Mouse (Mus musculus) lung, adult 2 months (tissue): ENCODE data around the gene Specc1l.

ENCODE experiments used
- CTCF ChIP-seq: fragments of 200-500 bp; IDR thresholded peaks from 2 replicates; pipeline ENCODE4 v1.5.1; 2011; ENCODE audit warnings: mild to moderate bottlenecking, low read length, control low read depth; ENCODE audit not compliant: insufficient read depth
- POLR2A ChIP-seq: fragments of 200-500 bp; IDR thresholded peaks from 2 replicates; pipeline ENCODE4 v1.6.1; 2011; ENCODE audit warnings: low read depth, mild to moderate bottlenecking, control low read depth, low read length, borderline replicate concordance; ENCODE audit errors: extremely low read depth

DNA sequence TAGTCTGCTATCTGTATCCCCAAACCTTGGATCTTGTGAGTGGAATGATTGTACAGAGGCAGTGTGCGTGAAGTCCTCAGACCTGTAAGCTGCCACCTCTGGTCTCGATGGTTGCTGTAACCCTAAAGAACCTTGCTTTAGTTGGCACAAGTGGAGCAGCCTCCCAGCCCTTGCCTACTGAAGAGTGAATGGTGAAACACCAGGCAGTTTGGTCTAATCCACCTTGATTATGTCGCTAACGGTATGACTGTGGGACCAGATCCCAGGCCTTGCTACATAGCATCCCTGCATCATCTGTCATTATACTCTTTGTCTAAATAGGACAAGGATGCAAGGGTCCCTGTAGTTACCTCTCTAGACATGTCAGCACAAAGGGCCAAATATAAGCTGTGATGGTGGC, 45.3 kb upstream of the Specc1l start:
- TF ChIP-seq CTCF (no peak), POLR2A (no peak)
